In the genomic region with DNA sequence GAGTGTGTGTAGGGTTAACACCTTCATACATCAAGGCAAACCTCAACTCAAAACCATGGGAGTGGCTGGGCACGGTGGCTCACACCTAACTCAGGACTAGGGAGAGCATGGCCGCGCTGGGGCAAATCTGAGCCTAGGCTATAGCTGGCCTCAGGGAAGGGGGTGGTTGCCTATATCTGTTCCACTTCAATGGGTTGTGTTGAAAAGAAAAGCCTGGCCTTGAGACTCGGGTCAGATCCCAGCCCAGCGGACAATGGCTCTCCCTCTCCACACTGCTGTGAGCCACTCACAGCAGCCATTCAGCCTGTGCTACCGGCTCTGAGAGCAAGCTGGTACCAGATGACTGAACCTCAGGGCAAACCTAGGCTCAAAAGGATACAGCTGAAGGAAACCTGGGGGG, we compare ENCODE assay signal across 12 mouse cellular contexts.
"Had no signal": no experiment of that assay in that cellular context is flagged by ENCODE, and none has a peak within 500 bp of the region (broad histone marks: within the 10 kb centered on the region; RNA-seq: fewer than 3 reads in every experiment).

No protein-coding gene starts in this region.

- H3K9me3 ChIP-seq: limb, embryonic 15.5 days; liver, embryonic 12.5 days; lung, embryonic 15.5 days; megakaryocyte, embryonic 14.5 days; neural tube, embryonic 12.5 days had no signal

- H3K27me3 ChIP-seq: limb, embryonic 15.5 days; liver, embryonic 12.5 days; lung, embryonic 15.5 days; megakaryocyte, embryonic 14.5 days; neural tube, embryonic 12.5 days had no signal

- H3K9ac ChIP-seq: limb, embryonic 15.5 days; liver, embryonic 12.5 days; lung, embryonic 15.5 days; neural tube, embryonic 12.5 days had no signal

- DNase-seq: kidney, postnatal 25 days; lung, postnatal 14 days; midbrain, embryonic 14.5 days; thymus, postnatal 4 days had no signal

- ATAC-seq: liver, embryonic 12.5 days had no signal

- H3K4me3 ChIP-seq: left cerebral cortex, adult 2 months; limb, embryonic 15.5 days; liver, embryonic 12.5 days; lung, embryonic 15.5 days; megakaryocyte, embryonic 14.5 days; neural tube, embryonic 12.5 days had no signal

- H3K27ac ChIP-seq: left cerebral cortex, adult 2 months; limb, embryonic 15.5 days; liver, embryonic 12.5 days; lung, embryonic 15.5 days; macrophage; neural tube, embryonic 12.5 days; stomach, postnatal 0 days had no signal

- H3K4me2 ChIP-seq: limb, embryonic 15.5 days; liver, embryonic 12.5 days; lung, embryonic 15.5 days; neural tube, embryonic 12.5 days had no signal
